Mouse (Mus musculus): ENCODE measurements around the gene Ror1.

Ror1 gene

GRCm38 (mm10) chr4:100251270-100251669 lies 155.7 kb downstream of the Ror1 start:
- DNase-seq (ENCODE audit: low spot score in 2 of 2), result no peak

DNA sequence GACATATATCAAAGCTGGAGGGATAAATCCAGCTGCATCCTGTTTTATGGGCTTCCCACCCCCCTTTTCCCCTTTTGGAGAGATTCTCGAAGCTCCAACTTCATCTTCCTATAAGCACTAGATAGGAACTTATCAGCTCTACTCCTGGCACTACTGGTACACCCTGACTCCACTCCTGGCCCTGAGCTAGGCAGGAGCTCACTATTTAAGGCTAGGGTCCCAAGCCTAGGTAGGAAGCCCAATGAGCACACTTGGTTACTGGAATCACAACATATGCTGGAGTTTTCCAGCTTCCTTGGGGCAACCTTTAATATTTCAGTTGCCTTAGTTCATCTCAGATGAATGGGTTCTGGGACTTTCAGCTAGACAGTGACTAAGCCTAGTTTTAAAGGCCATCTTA lies 156.5 kb downstream of the Ror1 start:
- DNase-seq (ENCODE audit: low spot score in 2 of 2), result no peak

DNA sequence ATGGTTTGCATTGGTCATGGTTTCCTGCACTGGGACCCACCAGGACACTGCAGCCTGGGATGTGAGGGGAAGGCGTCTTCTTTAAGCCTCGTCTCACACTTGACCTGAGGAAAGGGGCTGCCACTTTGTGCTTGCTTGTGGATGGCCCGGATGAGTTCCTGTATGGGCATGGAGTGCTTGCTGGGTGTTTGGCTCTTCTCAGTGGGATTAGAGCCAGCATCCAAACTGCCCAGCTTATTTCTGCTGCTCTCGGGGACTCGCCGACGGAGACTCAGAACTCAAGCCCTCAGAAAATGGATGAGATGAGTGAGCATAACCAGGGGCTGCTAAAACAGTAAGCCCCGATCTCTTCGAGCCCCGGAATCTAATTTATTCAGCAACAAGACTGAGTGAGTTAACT lies 157.1 kb downstream of the Ror1 start:
- no peak for DNase-seq (ENCODE audit: low spot score in 2 of 2)

GRCm38 (mm10) chr4:100253401-100253800 lies 157.8 kb downstream of the Ror1 start:
- no peak for DNase-seq (ENCODE audit: low spot score in 2 of 2)

DNA sequence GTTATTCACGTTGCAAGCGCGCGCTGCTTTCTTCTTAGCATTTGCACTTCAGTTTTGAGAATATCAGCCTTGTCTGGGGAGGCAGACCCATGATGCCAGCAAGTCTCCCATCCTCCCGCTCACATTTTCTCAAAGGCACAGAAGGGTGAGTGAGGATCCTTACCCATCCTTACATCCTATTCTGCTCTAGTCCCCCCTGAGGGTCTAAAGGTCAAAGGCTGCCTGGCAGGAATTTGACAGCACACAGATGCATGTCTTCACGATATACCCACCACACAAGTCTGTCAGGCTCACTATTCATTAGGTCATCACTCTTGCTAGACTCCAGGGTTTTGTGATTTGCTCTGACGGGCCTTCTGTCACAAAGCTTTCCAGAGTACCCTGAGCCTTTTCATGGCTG lies 158.2 kb downstream of the Ror1 start:
- no peak for DNase-seq (ENCODE audit: low spot score in 2 of 2)

DNA sequence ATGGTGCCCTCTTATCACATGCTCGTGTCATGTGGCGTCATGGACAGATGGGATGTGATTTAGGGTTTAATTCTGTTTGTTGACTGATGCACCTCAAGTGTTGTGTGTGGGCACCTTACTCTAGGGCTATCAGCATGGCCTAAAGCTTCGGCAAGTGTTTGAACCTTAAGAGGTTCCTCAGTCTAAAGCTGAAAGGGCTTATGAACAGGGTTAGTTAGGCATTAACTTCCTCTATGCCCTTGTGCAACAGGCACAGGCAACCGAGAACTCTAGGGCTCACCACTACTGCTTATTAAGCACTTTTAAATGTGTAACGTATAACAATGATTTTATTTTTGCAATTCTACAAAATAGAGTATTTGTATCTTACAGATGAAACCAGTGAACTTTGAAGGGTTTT lies 162.9 kb downstream of the Ror1 start:
- DNase-seq (ENCODE audit: low spot score in 2 of 2), result no peak

DNA sequence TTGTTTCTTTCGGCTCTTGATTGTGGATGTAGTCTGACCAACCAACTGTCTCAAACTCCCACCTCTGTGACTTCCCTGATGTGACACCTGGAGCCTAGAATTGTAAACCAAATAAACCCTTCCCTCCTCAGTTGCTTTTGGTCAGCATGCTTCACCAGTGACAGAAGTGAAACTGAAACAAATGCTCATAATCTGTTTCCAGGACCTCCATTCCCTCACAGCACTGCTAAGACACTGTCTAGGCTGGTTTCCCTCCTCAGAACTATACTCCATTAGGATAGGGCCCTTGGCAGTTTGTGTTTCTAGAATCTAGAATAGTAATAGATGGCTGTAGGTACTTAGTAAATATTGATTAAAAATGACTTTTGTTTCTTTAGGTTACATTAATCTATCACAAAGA lies 168.3 kb downstream of the Ror1 start:
- no peak for DNase-seq (ENCODE audit: low spot score in 2 of 2)

DNA sequence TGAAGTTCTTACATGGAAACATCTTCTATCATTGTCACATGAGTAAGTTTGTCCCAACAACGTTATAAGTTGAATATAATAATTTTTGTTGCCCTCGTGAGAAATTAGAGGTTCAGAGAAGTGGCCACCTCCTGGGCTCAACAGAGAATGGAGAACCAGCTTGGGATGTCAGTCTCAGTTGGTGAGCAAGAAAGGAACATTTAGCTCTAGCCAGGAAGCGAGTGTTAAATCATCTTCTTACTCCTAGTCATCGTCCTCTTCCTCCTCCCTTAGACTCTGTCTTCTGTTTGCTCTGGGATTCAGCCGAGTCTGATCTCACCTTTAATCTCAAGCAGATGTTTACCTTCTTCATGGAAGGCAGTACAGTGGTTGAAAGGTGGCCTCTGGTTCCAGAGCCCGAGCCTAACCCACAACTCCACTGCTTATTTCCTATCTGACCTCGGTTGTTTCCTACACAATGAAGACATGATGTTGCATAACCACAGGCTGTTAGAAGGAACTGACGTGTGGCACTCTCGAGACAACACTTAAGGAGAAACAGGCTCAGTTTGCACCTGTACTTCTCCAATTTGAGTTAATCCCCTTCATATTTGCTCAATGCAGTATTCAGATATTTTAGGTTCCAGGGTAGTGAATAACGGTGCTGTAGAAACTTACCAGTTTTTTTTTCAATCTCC lies 175.6 kb downstream of the Ror1 start:
- DNase-seq (ENCODE audit: low spot score in 2 of 2), result no peak

- DNase-seq (ENCODE audit: low spot score in 2 of 2), result no peak
These were observed 176.1 kb downstream of the Ror1 start for GRCm38 (mm10) chr4:100271736-100272127.

DNA sequence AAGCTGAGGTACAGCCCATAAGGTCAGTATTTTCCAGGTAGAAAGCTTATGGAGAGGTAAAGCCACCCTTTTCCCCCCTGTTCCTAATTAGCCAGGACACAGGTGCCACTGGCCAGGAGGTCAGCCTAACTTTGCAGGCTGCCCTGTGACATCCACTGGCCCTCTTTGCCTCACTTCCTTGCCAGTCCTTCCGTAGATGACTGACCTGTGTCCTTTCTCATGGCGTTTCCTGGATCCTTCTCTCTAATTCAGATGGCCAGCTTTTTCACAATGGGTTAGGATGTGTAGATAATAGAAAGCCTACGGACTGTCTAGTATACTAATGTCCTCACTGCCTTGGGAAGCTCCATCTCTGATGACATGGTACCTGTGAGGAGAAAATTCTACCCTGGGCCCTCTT lies 177.8 kb downstream of the Ror1 start:
- DNase-seq (ENCODE audit: low spot score in 2 of 2), result no peak

GRCm38 (mm10) chr4:100273807-100274480 lies 178.4 kb downstream of the Ror1 start:
- no peak for DNase-seq (ENCODE audit: low spot score in 2 of 2)

GRCm38 (mm10) chr4:100276482-100276881 lies 180.9 kb downstream of the Ror1 start:
- no peak for DNase-seq (ENCODE audit: low spot score in 2 of 2)

DNA sequence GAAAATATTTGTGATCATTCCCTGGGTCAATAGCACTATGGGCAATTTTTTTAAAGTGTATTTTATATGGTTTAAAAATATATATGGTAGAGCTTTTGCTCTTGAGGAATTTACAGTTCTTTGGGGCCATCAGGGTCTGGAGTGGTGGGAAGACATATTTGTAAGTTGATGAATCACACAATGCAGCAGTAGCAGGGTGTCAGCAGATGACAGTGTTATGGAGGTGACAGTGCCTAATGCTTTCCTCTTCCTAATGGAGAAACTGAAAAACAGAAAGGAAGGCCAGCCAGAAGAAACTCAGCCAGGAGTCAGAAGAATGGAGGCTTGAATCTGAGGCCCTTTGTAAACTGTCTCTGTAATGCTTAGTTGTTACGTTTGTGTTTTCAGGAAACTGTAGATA lies 181.4 kb downstream of the Ror1 start:
- DNase-seq (ENCODE audit: low spot score in 2 of 2), result no peak

DNA sequence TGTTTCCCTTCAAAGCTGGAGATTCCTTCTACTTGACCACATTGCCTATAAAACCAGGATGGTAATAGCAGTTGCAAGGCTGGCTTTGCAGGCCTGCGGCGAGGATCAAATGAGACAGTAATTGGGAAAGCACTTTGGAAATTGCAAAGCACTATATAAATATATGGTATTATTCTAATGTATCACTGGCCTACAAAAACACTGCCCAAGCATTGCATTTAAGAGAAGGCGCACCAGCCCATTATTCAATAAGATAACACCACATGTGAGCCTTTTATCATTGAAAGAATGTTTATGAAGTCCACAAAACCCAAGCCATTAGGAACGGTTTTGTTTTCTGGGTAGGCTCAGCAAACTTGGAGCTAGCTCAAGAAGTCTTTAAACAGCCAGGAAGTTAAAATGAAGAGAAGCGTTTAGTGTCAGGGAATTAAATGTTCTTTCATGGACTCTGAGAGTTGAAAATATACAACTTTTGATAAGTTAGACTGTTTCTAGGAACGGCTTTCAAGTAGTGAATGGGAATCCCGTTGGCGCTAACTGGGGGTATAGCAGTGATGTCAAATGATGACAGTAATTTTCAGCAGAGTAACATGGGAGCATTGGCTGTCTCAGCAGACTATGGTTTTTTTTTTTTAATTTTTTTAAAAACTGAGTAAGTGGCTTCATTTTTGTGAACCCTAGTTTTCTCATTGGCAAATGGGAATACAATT lies 187.7 kb downstream of the Ror1 start:
- DNase-seq (ENCODE audit: low spot score in 2 of 2), result no peak

DNA sequence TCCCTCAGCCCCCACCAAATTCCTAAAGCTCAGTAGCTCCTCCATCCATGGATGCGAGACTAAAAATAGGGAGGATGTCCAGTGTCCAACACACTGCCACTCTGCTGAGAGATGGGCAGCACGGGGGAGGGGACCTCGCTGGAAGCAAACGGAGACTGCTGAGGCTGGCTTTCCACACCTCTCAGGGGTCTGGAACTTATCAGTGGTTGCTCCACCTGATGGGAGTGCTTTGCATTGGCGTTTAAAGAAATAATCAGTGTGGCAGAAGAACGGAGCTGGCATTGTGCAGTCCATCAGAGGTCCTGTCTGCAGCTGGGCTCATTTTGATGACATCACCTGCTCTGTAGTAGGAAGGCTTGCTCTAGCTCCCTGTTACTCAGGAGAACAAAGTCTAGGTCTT lies 188.9 kb downstream of the Ror1 start:
- no peak for DNase-seq (ENCODE audit: low spot score in 2 of 2)

- no peak for DNase-seq (ENCODE audit: low spot score in 2 of 2)
These were observed 190.5 kb downstream of the Ror1 start for GRCm38 (mm10) chr4:100286111-100286541.

DNA sequence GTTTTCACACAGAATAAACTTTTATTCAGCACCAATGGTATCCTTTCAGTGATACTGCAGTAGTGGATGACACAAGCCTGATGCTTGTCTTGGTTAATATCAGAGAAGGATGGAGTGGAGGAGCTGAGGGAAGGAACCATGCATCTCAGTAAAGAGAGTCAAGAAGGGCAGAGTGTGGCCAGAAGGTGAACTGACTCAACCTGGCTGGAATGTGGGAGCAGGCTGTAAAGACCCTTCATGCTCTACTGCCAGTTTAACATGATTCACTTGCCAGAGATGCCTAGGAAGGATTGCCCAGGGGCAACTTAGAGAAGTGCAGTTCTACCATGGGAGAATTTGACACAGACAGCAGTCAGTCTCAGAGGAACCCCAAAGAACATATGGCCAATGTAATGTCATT lies 191.2 kb downstream of the Ror1 start:
- no peak for DNase-seq (ENCODE audit: low spot score in 2 of 2)

GRCm38 (mm10) chr4:100287829-100288228 lies 192.2 kb downstream of the Ror1 start:
- no peak for DNase-seq (ENCODE audit: low spot score in 2 of 2)

GRCm38 (mm10) chr4:100291015-100291651 lies 195.5 kb downstream of the Ror1 start:
- DNase-seq (ENCODE audit: low spot score in 2 of 2), result no peak

DNA sequence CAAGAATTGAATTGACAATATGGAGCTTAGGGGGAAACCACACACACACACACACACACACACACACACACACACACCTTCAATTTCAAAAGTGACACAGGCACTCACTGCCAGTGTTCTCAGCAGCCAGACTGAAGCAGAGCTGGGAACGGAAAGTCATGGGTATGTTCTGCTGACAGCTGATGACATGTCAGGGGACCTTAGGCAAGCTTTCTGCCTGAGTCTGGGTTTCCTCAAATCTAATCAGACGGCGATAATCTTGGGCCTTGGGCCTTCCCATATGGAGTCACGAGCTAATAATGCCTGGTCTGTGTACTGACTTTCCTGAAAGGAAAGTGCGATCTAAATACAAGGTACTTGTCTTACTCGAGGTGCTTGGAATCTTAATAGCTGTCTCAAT lies 202.1 kb downstream of the Ror1 start:
- DNase-seq (ENCODE audit: low spot score in 2 of 2), result no peak

- DNase-seq (ENCODE audit: low spot score in 2 of 2), result no peak
These were observed 203.0 kb downstream of the Ror1 start for GRCm38 (mm10) chr4:100298566-100298965.

GRCm38 (mm10) chr4:100300171-100300570 lies 204.6 kb downstream of the Ror1 start:
- DNase-seq (ENCODE audit: low spot score in 2 of 2), result no peak

GRCm38 (mm10) chr4:100301423-100301822 lies 205.8 kb downstream of the Ror1 start:
- DNase-seq (ENCODE audit: low spot score in 2 of 2), result no peak
